Mouse (Mus musculus) thymus, adult 2 months (tissue): ENCODE measurements around the gene Tenm2.

Experiments used
- CTCF ChIP-seq: fragments of 200-500 bp; IDR thresholded peaks from 2 replicates; pipeline ENCODE4 v1.5.1; 2012; ENCODE audit warnings: mild to moderate bottlenecking, control low read depth, low read length, moderate library complexity, borderline replicate concordance; ENCODE audit not compliant: control insufficient read depth, poor library complexity, insufficient read depth; ENCODE audit errors: extremely low read depth
- POLR2A ChIP-seq: fragments of 200-500 bp; IDR thresholded peaks from 2 replicates; pipeline ENCODE4 v1.6.1; 2012; ENCODE audit warnings: mild to moderate bottlenecking, low read length, control low read depth, moderate library complexity; ENCODE audit not compliant: control insufficient read depth, poor library complexity, insufficient read depth; ENCODE audit errors: extremely low read depth

DNA sequence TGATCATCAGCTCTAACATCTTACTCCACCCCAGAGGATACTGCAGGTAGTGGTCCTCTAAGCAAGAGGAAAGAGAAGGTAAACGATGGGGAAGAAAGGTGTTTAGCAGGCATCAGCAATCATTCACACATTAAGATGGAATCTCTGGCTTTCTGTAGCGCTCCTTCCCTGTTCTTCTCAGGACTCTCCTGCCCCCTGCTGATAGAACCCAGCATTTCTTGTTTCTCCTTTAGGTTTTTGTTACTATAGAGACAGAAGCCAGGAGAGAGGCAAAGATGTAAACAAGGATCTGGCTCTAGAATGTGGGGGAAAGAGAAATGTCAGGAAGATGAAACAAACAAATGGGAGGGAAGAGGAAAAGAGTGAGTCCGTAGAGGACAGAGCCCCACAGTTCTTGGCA, 49.6 kb downstream of the Tenm2 start:
- TF ChIP-seq CTCF (no peak), POLR2A (no peak)
